Mouse (Mus musculus) stomach, postnatal 0 days (tissue): Measurements from ENCODE around the gene Lgi1.

Experiments
- CTCF ChIP-seq: IDR thresholded peaks from 2 replicates; pipeline ENCODE4 v1.5.1; 2016; ENCODE audit warnings: antibody characterized with exemption, low read depth, mild to moderate bottlenecking, moderate library complexity
- EP300 ChIP-seq: optimal IDR thresholded peaks from 2 replicates; pipeline ENCODE3; 2016; ENCODE audit warnings: antibody characterized with exemption

DNA sequence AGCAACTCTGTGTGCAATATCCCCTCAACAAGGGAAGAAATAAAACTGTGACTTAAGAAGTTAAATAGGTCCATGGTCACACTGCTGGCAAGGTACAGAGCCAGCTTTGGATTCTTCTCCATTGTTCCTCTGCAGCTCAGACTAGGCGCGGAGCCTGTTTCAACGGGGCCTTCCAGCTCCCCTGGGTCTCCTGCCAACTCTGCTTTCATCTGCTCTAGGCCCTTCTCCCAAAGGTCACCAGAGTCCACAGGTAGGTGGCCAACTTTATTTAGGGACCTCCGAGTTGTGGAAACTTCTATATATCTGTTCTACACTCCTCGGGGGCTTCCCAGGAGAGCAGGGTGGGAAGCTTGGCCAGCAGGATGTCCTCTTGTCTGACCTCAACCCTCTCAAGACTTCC is 3.0 kb upstream of the Lgi1 start:
- TF ChIP-seq CTCF (no peak), EP300 (no peak)
